In genomic region chr16:93380717-93381671, GRCm38 (mm10) we compare ENCODE assay signal across 14 mouse cellular contexts.
A peak's percentile ranks its signal among the peaks of the same experiment; 100 is the strongest.
DNase-seq lines count a peak whose midpoint lies in the region; ATAC-seq and TF ChIP-seq lines count a peak whose summit lies in the region.
"Had no signal": no experiment of that assay in that cellular context is flagged by ENCODE, and none has a peak within 500 bp of the region (broad histone marks: within the 10 kb centered on the region; RNA-seq: fewer than 3 reads in every experiment).

No protein-coding gene starts in this region.

- TF ChIP-seq CTCF in left cerebral cortex, adult 2 months (IDR thresholded peaks at IDR 0.05), result no peak

- H3K4me1 ChIP-seq in forebrain, embryonic 14.5 days (ENCODE audit: control insufficient read depth, insufficient read depth, low read length), result peaks cover 8% of the 10 kb centered on the region
- H3K4me1 ChIP-seq in limb, embryonic 13.5 days, result peaks cover 25% of the 10 kb centered on the region

- 25% methylated on average over 13 of the region's 13 CpGs for WGBS in forebrain, embryonic 14.5 days
- 62% methylated on average over 13 of the region's 13 CpGs for WGBS in limb, embryonic 13.5 days

- no peaks in the 10 kb centered on the region for H3K27me3 ChIP-seq in forebrain, embryonic 14.5 days (replicated peaks; ENCODE audit: control insufficient read depth, insufficient read depth, low read length)
- peaks cover 3% of the 10 kb centered on the region; the same call in 1 of the 2 replicates for H3K27me3 ChIP-seq in limb, embryonic 13.5 days
- H3K27me3 ChIP-seq: Patski had no signal

- DNase-seq in heart, adult 11 months, result peak; percentile 92
- DNase-seq in heart, postnatal 14 days, result no peak
- DNase-seq in brain, adult 2 months (ENCODE audit: low read depth, low spot score), result peak; percentile 11
- peak; percentile 46 for DNase-seq in forebrain, embryonic 14.5 days (ENCODE audit: low spot score)
- no peak for DNase-seq in urinary bladder, postnatal 36 days (ENCODE audit: low spot score in 2 of 2)
- no peak for DNase-seq in left cerebral cortex, adult 2 months (ENCODE audit: extremely low spot score in 1 of 2, low spot score in 2 of 2)
- DNase-seq: adrenal gland, postnatal 14 days; cerebellum, adult 9-11 months; kidney, postnatal 36 days; lung, postnatal 10 days had no signal

- H3K27ac ChIP-seq in forebrain, embryonic 14.5 days (ENCODE audit: low read depth, low read length), result no peak overlapping the region
- H3K27ac ChIP-seq in limb, embryonic 13.5 days, result peak overlapping the region; percentile 67; the same call in 1 of the 2 replicates
- H3K27ac ChIP-seq in left cerebral cortex, adult 2 months, result no peak overlapping the region

- H3K9me3 ChIP-seq in forebrain, embryonic 14.5 days (replicated peaks; ENCODE audit: control insufficient read depth, low read length), result no peaks in the 10 kb centered on the region
- H3K9me3 ChIP-seq in limb, embryonic 13.5 days, result no peaks in the 10 kb centered on the region

- ATAC-seq in forebrain, embryonic 14.5 days, result 0 out of 2 replicates have a peak, but pooled peaks have one; percentile 34
- ATAC-seq in limb, embryonic 13.5 days (ENCODE audit: low FRiP score, low read depth), result no peak
- ATAC-seq in erythroblast, adult 5-6 weeks (replicated peaks; ENCODE audit: low FRiP score, poor library complexity, severe bottlenecking), result no peak
- ATAC-seq: Patski had no signal

- intact Hi-C loops in heart, postnatal 14 days (cut with DNase I), result no loop called here
- intact Hi-C loops in left cerebral cortex, adult 2 months (cut with DNase I), result loop anchor here (5.0 kb wide), 1 partner anchor 56 kb away; no protein-coding TSS in a partner anchor

- no peak overlapping the region for H3K4me3 ChIP-seq in forebrain, embryonic 14.5 days (ENCODE audit: low read depth, low read length)
- no peak overlapping the region for H3K4me3 ChIP-seq in limb, embryonic 13.5 days
- H3K4me3 ChIP-seq in left cerebral cortex, adult 2 months, result no peak overlapping the region
- H3K4me3 ChIP-seq: myocyte had no signal

- H3K4me2 ChIP-seq in forebrain, embryonic 14.5 days (ENCODE audit: low read length), result no peak overlapping the region
- no peak overlapping the region for H3K4me2 ChIP-seq in limb, embryonic 13.5 days (replicated peaks)

- H3K36me3 ChIP-seq in forebrain, embryonic 14.5 days (ENCODE audit: control insufficient read depth, insufficient read depth, low read length), result no peaks in the 10 kb centered on the region
- H3K36me3 ChIP-seq in limb, embryonic 13.5 days, result no peaks in the 10 kb centered on the region

- no peak overlapping the region for H3K9ac ChIP-seq in forebrain, embryonic 14.5 days (ENCODE audit: low read length)
- H3K9ac ChIP-seq in limb, embryonic 13.5 days, result no peak overlapping the region

Comparison
In these comparisons a context has a peak if more than half of its experiments do, and no peak if none do; other contexts are left out.
1. DNase-seq: peak in heart, adult 11 months (single experiment), brain, adult 2 months (single experiment) and forebrain, embryonic 14.5 days (single experiment); none in heart, postnatal 14 days (0 of 2), urinary bladder, postnatal 36 days (0 of 2) and left cerebral cortex, adult 2 months (0 of 2).